ENCODE assay signal across 12 mouse cellular contexts in genomic region chr17:25609506-25609828, GRCm38 (mm10). TPM values are rescaled to one million over a fixed set of nuclear protein-coding genes. Genes with fewer than 3 reads are reported as not detected.
A peak's percentile ranks its signal among the peaks of the same experiment; 100 is the strongest.
DNase-seq lines count a peak whose midpoint lies in the region; ATAC-seq lines count a peak whose summit lies in the region.
"Had no signal": no experiment of that assay in that cellular context is flagged by ENCODE, and none has a peak within 500 bp of the region (broad histone marks: within the 10 kb centered on the region; RNA-seq: fewer than 3 reads in every experiment).

No protein-coding gene starts in this region.

- no peaks in the 10 kb centered on the region for H3K27me3 ChIP-seq in forebrain, embryonic 10.5 days (ENCODE audit: poor library complexity, severe bottlenecking)
- no peaks in the 10 kb centered on the region for H3K27me3 ChIP-seq in forebrain, embryonic 11.5 days (ENCODE audit: control insufficient read depth, insufficient read depth, low read length)
- H3K27me3 ChIP-seq in neural tube, embryonic 12.5 days (replicated peaks) = no peaks in the 10 kb centered on the region
- H3K27me3 ChIP-seq in hindbrain, embryonic 16.5 days (replicated peaks; ENCODE audit: control insufficient read depth, insufficient read depth, low read length) = no peaks in the 10 kb centered on the region
- H3K27me3 ChIP-seq in stomach, embryonic 15.5 days (replicated peaks) = no peaks in the 10 kb centered on the region
- H3K27me3 ChIP-seq: lung, embryonic 15.5 days had no signal

- H3K9me3 ChIP-seq in forebrain, embryonic 10.5 days = no peaks in the 10 kb centered on the region
- no peaks in the 10 kb centered on the region for H3K9me3 ChIP-seq in forebrain, embryonic 11.5 days (ENCODE audit: control insufficient read depth, low read length)
- no peaks in the 10 kb centered on the region for H3K9me3 ChIP-seq in neural tube, embryonic 12.5 days
- no peaks in the 10 kb centered on the region for H3K9me3 ChIP-seq in hindbrain, embryonic 16.5 days (ENCODE audit: control insufficient read depth, low read length)
- no peaks in the 10 kb centered on the region for H3K9me3 ChIP-seq in stomach, embryonic 15.5 days
- H3K9me3 ChIP-seq: lung, embryonic 15.5 days had no signal

- H3K36me3 ChIP-seq in forebrain, embryonic 10.5 days (replicated peaks) = peaks cover 31% of the 10 kb centered on the region
- no peaks in the 10 kb centered on the region for H3K36me3 ChIP-seq in forebrain, embryonic 11.5 days (ENCODE audit: control insufficient read depth, insufficient read depth, low read length)
- H3K36me3 ChIP-seq in neural tube, embryonic 12.5 days = peaks cover 23% of the 10 kb centered on the region
- no peaks in the 10 kb centered on the region for H3K36me3 ChIP-seq in hindbrain, embryonic 16.5 days (ENCODE audit: control insufficient read depth, insufficient read depth, low read length)
- H3K36me3 ChIP-seq in stomach, embryonic 15.5 days = 0 out of 2 replicates have a peak, but pooled peaks cover 5% of the 10 kb centered on the region

- DNase-seq in forebrain, embryonic 10.5 days (ENCODE audit: extremely low spot score, low spot score) = no peak
- no peak for DNase-seq in forebrain, embryonic 11.5 days (ENCODE audit: low spot score)
- DNase-seq in neural tube, embryonic 10.5 days (ENCODE audit: extremely low spot score, low spot score) = no peak
- no peak for DNase-seq in embryo, embryonic 11 days
- DNase-seq in heart, adult 9 months (ENCODE audit: low spot score in 2 of 2) = no peak
- DNase-seq: gastrocnemius, adult 2 months had no signal

- peaks cover 46% of the 10 kb centered on the region for H3K4me1 ChIP-seq in forebrain, embryonic 10.5 days
- H3K4me1 ChIP-seq in forebrain, embryonic 11.5 days (replicated peaks; ENCODE audit: control insufficient read depth, insufficient read depth, low read length) = peaks cover 10% of the 10 kb centered on the region; the same call in 1 of the 2 replicates
- H3K4me1 ChIP-seq in neural tube, embryonic 12.5 days = peaks cover 21% of the 10 kb centered on the region
- peaks cover 19% of the 10 kb centered on the region for H3K4me1 ChIP-seq in hindbrain, embryonic 16.5 days (ENCODE audit: control insufficient read depth, insufficient read depth, low read depth, low read length)
- peaks cover 15% of the 10 kb centered on the region for H3K4me1 ChIP-seq in stomach, embryonic 15.5 days

- 0 out of 2 replicates have a peak overlapping the region, but pooled peaks have one; percentile 27 for H3K27ac ChIP-seq in forebrain, embryonic 10.5 days
- H3K27ac ChIP-seq in forebrain, embryonic 11.5 days (ENCODE audit: low read depth, low read length) = no peak overlapping the region
- no peak overlapping the region for H3K27ac ChIP-seq in neural tube, embryonic 12.5 days
- peak overlapping the region; percentile 57 for H3K27ac ChIP-seq in hindbrain, embryonic 16.5 days (ENCODE audit: low read depth, low read length)
- H3K27ac ChIP-seq in stomach, embryonic 15.5 days = peak overlapping the region; percentile 35; the same call in 1 of the 2 replicates
- H3K27ac ChIP-seq: gastrocnemius, adult 2 months; kidney, postnatal 0 days; lung, embryonic 15.5 days had no signal

- H3K4me3 ChIP-seq in forebrain, embryonic 10.5 days = no peak overlapping the region
- no peak overlapping the region for H3K4me3 ChIP-seq in forebrain, embryonic 11.5 days (ENCODE audit: low read depth, low read length)
- no peak overlapping the region for H3K4me3 ChIP-seq in neural tube, embryonic 12.5 days
- no peak overlapping the region for H3K4me3 ChIP-seq in hindbrain, embryonic 16.5 days (ENCODE audit: low read length)
- no peak overlapping the region for H3K4me3 ChIP-seq in stomach, embryonic 15.5 days (replicated peaks)
- H3K4me3 ChIP-seq: erythroblast, embryonic 14.5 days; gastrocnemius, adult 2 months; lung, embryonic 15.5 days had no signal

- H3K4me2 ChIP-seq in forebrain, embryonic 11.5 days (ENCODE audit: low read depth, low read length, severe bottlenecking) = no peak overlapping the region
- H3K4me2 ChIP-seq in neural tube, embryonic 12.5 days (replicated peaks) = no peak overlapping the region
- H3K4me2 ChIP-seq in hindbrain, embryonic 16.5 days (ENCODE audit: low read length) = no peak overlapping the region
- no peak overlapping the region for H3K4me2 ChIP-seq in stomach, embryonic 15.5 days
- H3K4me2 ChIP-seq: lung, embryonic 15.5 days had no signal

- no peak overlapping the region for H3K9ac ChIP-seq in forebrain, embryonic 11.5 days (ENCODE audit: low read length)
- no peak overlapping the region for H3K9ac ChIP-seq in neural tube, embryonic 12.5 days
- H3K9ac ChIP-seq in hindbrain, embryonic 16.5 days (ENCODE audit: low read depth, low read length) = no peak overlapping the region
- no peak overlapping the region for H3K9ac ChIP-seq in stomach, embryonic 15.5 days
- H3K9ac ChIP-seq: lung, embryonic 15.5 days had no signal

- 83% methylated on average over 3 of the region's 3 CpGs for WGBS in forebrain, embryonic 10.5 days
- 64% methylated on average over 3 of the region's 3 CpGs for WGBS in forebrain, embryonic 11.5 days
- 66% methylated on average over 3 of the region's 3 CpGs for WGBS in neural tube, embryonic 12.5 days
- WGBS in hindbrain, embryonic 16.5 days = 39% methylated on average over 3 of the region's 3 CpGs
- 71% methylated on average over 3 of the region's 3 CpGs for WGBS in stomach, embryonic 15.5 days

- no peak for ATAC-seq in forebrain, embryonic 11.5 days (replicated peaks; ENCODE audit: low FRiP score)
- peak; percentile 34; the same call in 1 of the 2 replicates for ATAC-seq in neural tube, embryonic 12.5 days (ENCODE audit: low FRiP score, low read depth)
- ATAC-seq in hindbrain, embryonic 16.5 days = no peak
- ATAC-seq in stomach, embryonic 15.5 days (ENCODE audit: insufficient read depth, low FRiP score, low read depth) = no peak

RNA-seq across cellular contexts. Expression of gene Lmf1, which starts 30.6 kb away (rescaled TPM):
- polyA plus RNA-seq in forebrain, embryonic 10.5 days (2016; fragmentation: Nextera tagmentation; extraction: Ambion mirVana) = 22.0 and 24.0 TPM in 2 replicates
- polyA plus RNA-seq in forebrain, embryonic 11.5 days (2014; fragmentation: Nextera tagmentation; extraction: Ambion mirVana) = 18.3 and 20.7 TPM in 2 replicates
- 25.2 and 25.8 TPM in 2 replicates for polyA plus RNA-seq in neural tube, embryonic 12.5 days (2016; fragmentation: Nextera tagmentation; extraction: Ambion mirVana)
- polyA plus RNA-seq in hindbrain, embryonic 16.5 days (2015; fragmentation: Nextera tagmentation; extraction: Ambion mirVana) = 27.7 and 28.2 TPM in 2 replicates
- polyA plus RNA-seq in stomach, embryonic 15.5 days (2015; fragmentation: Nextera tagmentation; extraction: Ambion mirVana) = 27.4 and 29.8 TPM in 2 replicates

RNA-seq across cellular contexts. Expression of gene Sox8, which starts 39.0 kb away (rescaled TPM):
- 10.9 and 12.1 TPM in 2 replicates for polyA plus RNA-seq in forebrain, embryonic 10.5 days (2016; fragmentation: Nextera tagmentation; extraction: Ambion mirVana)
- 7.3 and 7.5 TPM in 2 replicates for polyA plus RNA-seq in forebrain, embryonic 11.5 days (2014; fragmentation: Nextera tagmentation; extraction: Ambion mirVana)
- polyA plus RNA-seq in neural tube, embryonic 12.5 days (2016; fragmentation: Nextera tagmentation; extraction: Ambion mirVana) = 8.1 and 9.5 TPM in 2 replicates
- 24.2 and 25.1 TPM in 2 replicates for polyA plus RNA-seq in hindbrain, embryonic 16.5 days (2015; fragmentation: Nextera tagmentation; extraction: Ambion mirVana)
- 5.8 and 6.0 TPM in 2 replicates for polyA plus RNA-seq in stomach, embryonic 15.5 days (2015; fragmentation: Nextera tagmentation; extraction: Ambion mirVana)
- polyA plus RNA-seq: erythroblast, embryonic 14.5 days had no signal

Comparison
In these comparisons a context has a peak if more than half of its experiments do, and no peak if none do; other contexts are left out.
1. H3K27ac ChIP-seq: peak in forebrain, embryonic 10.5 days (single experiment), hindbrain, embryonic 16.5 days (single experiment) and stomach, embryonic 15.5 days (single experiment); none in forebrain, embryonic 11.5 days (single experiment) and neural tube, embryonic 12.5 days (single experiment).